Comparison of ENCODE assay signal across 17 mouse cellular contexts in the genomic region with DNA sequence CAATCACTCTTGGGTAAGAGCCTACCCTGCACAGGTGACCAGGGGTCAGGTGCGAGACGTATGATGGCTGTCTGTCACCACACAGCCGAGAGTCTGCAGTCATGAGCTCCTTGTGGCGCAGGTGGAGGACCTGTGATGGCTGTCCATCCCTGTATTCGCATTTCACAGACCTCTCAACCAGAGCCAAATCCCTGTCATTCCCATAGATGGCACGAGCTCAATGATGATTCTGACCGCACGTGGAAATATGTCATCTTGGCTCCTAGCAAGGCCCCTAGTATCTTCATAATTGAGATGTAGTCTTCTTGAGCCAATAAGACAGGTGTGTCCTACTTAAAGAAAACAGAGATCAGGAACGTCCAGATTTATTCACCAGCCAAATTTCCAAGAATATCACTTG.
"Had no signal": no experiment of that assay in that cellular context is flagged by ENCODE, and none has a peak within 500 bp of the region (broad histone marks: within the 10 kb centered on the region; RNA-seq: fewer than 3 reads in every experiment).

No protein-coding gene starts in this region.

- DNase-seq: gastrocnemius, postnatal 14 days; gastrocnemius, postnatal 36 days; heart, adult 2 months; heart, postnatal 14 days; heart, postnatal 36 days; kidney, adult 18-20 months; kidney, adult 8-10 months; kidney, postnatal 10 days; kidney, postnatal 25 days; kidney, postnatal 4 days; liver; liver, embryonic 13.5 days; liver, postnatal 0 days had no signal

- ATAC-seq: hindbrain, embryonic 16.5 days; inflammation-experienced regulatory T-cells, adult 6 months; intestine, embryonic 15.5 days; intestine, postnatal 0 days; liver, postnatal 0 days had no signal
